Mouse (Mus musculus) lung, embryonic 15.5 days (tissue): ENCODE measurements around the gene Nup35. TPM values are rescaled to one million over a fixed set of nuclear protein-coding genes. Genes with fewer than 3 reads are reported as not detected.
A peak's percentile ranks its signal among the peaks of the same experiment; 100 is the strongest.

Source experiments
- ATAC-seq: fragments of 200-750 bp; cut with Nextera tagmentation; 2 replicates; pipeline ENCODE4 v1.8.0; 2017; ENCODE audit warnings: moderate number of reproducible peaks, borderline replicate concordance; ENCODE audit not compliant: low FRiP score, low TSS enrichment; ENCODE audit errors: extremely low read depth
- H3K27ac ChIP-seq: fragments of 300-500 bp; sonication (generic); 2 replicates; pipeline ENCODE4 v1.5.1; 2015; ENCODE audit warnings: moderate library complexity, mild to moderate bottlenecking, inconsistent platforms
- H3K27me3 ChIP-seq: fragments of 300-500 bp; sonication (generic); 2 replicates; pipeline ENCODE4 v1.6.1; 2015; ENCODE audit warnings: inconsistent platforms
- H3K36me3 ChIP-seq: fragments of 300-500 bp; sonication (generic); 2 replicates; pipeline ENCODE4 v1.6.1; 2015; ENCODE audit warnings: inconsistent platforms
- H3K4me1 ChIP-seq: fragments of 300-500 bp; sonication (generic); 2 replicates; pipeline ENCODE4 v1.6.1; 2015; ENCODE audit warnings: inconsistent platforms
- H3K4me2 ChIP-seq: fragments of 300-500 bp; sonication (generic); 2 replicates; pipeline ENCODE4 v1.6.1; 2015; ENCODE audit warnings: inconsistent platforms, mild to moderate bottlenecking, moderate library complexity
- H3K4me3 ChIP-seq: fragments of 300-500 bp; sonication (generic); 2 replicates; pipeline ENCODE4 v1.5.1; 2015; ENCODE audit warnings: mild to moderate bottlenecking, inconsistent platforms
- H3K9ac ChIP-seq: fragments of 300-500 bp; sonication (generic); 2 replicates; pipeline ENCODE4 v1.6.1; 2015; ENCODE audit warnings: inconsistent platforms
- H3K9me3 ChIP-seq: fragments of 300-500 bp; sonication (generic); 2 replicates; pipeline ENCODE4 v1.6.1; 2016; ENCODE audit warnings: inconsistent platforms
- WGBS: fragments of 180-500 bp; shearing (Covaris S2); methylation state at CpG from one replicate; pipeline ENCODE4 v1.1.7; 2015; 5-methylcytosine and 5-hydroxymethylcytosine counted together
- polyA plus RNA-seq: library from polyadenylated mRNA; unstranded; fragments of >200 nt; fragmentation: Nextera tagmentation; extraction: Ambion mirVana; gene quantifications from 2 replicates; pipeline ENCODE4 v1.2.1, GENCODE M21; 2015

The Nup35 gene
- polyA plus RNA-seq, 1 experiment from 2014 or later = 57.2 TPM

- ATAC-seq = no peak
- no peaks in the 10 kb centered on the region for H3K4me1 ChIP-seq
- H3K27ac ChIP-seq = no peak overlapping the region
- H3K4me2 ChIP-seq = no peak overlapping the region
- H3K36me3 ChIP-seq = no peaks in the 10 kb centered on the region
- no peaks in the 10 kb centered on the region for H3K9me3 ChIP-seq
- no peak overlapping the region for H3K9ac ChIP-seq
- no peaks in the 10 kb centered on the region for H3K27me3 ChIP-seq
- no peak overlapping the region for H3K4me3 ChIP-seq
Measured at GRCm38 (mm10) chr2:80600611-80601010, 16.4 kb upstream of the Nup35 start.

GRCm38 (mm10) chr2:80602756-80603155 is 14.3 kb upstream of the Nup35 start:
- no peak overlapping the region for H3K4me2 ChIP-seq
- no peak for ATAC-seq
- no peak overlapping the region for H3K4me3 ChIP-seq
- no peaks in the 10 kb centered on the region for H3K4me1 ChIP-seq
- no peaks in the 10 kb centered on the region for H3K36me3 ChIP-seq
- no peak overlapping the region for H3K27ac ChIP-seq
- H3K9ac ChIP-seq = no peak overlapping the region
- 90% methylated on average over 13 of the region's 13 CpGs for WGBS
- no peaks in the 10 kb centered on the region for H3K9me3 ChIP-seq
- no peaks in the 10 kb centered on the region for H3K27me3 ChIP-seq

- no peak for ATAC-seq
- Histone ChIP-seq H3K27ac (no peak overlapping the region), H3K4me3 (no peak overlapping the region), H3K4me2 (no peak overlapping the region), H3K9ac (no peak overlapping the region), H3K4me1 (no peaks in the 10 kb centered on the region), H3K27me3 (no peaks in the 10 kb centered on the region), H3K36me3 (no peaks in the 10 kb centered on the region), H3K9me3 (no peaks in the 10 kb centered on the region)
- WGBS = 92% methylated on average over 19 of the region's 19 CpGs
Measured at GRCm38 (mm10) chr2:80603771-80604426, 13.1 kb upstream of the Nup35 start.

GRCm38 (mm10) chr2:80612286-80612685 is 4.8 kb upstream of the Nup35 start:
- 34% methylated on average over 1 of the region's 1 CpGs for WGBS

GRCm38 (mm10) chr2:80612796-80613195 is 4.2 kb upstream of the Nup35 start:
- Histone ChIP-seq H3K27me3 (no peaks in the 10 kb centered on the region), H3K4me1 (peaks cover 1% of the 10 kb centered on the region), H3K4me2 (no peak overlapping the region), H3K9me3 (no peaks in the 10 kb centered on the region), H3K9ac (no peak overlapping the region), H3K36me3 (no peaks in the 10 kb centered on the region), H3K4me3 (no peak overlapping the region), H3K27ac (no peak overlapping the region)
- 41% methylated on average over 2 of the region's 2 CpGs for WGBS
- no peak for ATAC-seq

More at GRCm38 (mm10) chr2:80612286-80612685, 4.8 kb upstream of the Nup35 start:
- Histone ChIP-seq H3K27me3 (no peaks in the 10 kb centered on the region), H3K27ac (no peak overlapping the region), H3K4me1 (no peaks in the 10 kb centered on the region), H3K36me3 (no peaks in the 10 kb centered on the region), H3K4me2 (no peak overlapping the region), H3K9ac (no peak overlapping the region), H3K9me3 (no peaks in the 10 kb centered on the region), H3K4me3 (no peak overlapping the region)
- ATAC-seq = no peak

- no peak overlapping the region for H3K4me3 ChIP-seq
- WGBS = 81% methylated on average over 3 of the region's 3 CpGs
- no peak overlapping the region for H3K4me2 ChIP-seq
- no peaks in the 10 kb centered on the region for H3K27me3 ChIP-seq
- H3K27ac ChIP-seq = no peak overlapping the region
- H3K4me1 ChIP-seq = peaks cover 10% of the 10 kb centered on the region
- H3K9ac ChIP-seq = no peak overlapping the region
- H3K36me3 ChIP-seq = 0 out of 2 replicates have a peak, but pooled peaks cover 5% of the 10 kb centered on the region
- no peaks in the 10 kb centered on the region for H3K9me3 ChIP-seq
- no peak for ATAC-seq
Measured at GRCm38 (mm10) chr2:80618991-80619390, 2.0 kb downstream of the Nup35 start.

- H3K9ac ChIP-seq = no peak overlapping the region
- no peak for ATAC-seq
- no peaks in the 10 kb centered on the region for H3K27me3 ChIP-seq
- H3K4me2 ChIP-seq = no peak overlapping the region
- H3K4me3 ChIP-seq = no peak overlapping the region
- no peaks in the 10 kb centered on the region for H3K9me3 ChIP-seq
- WGBS = 76% methylated on average over 3 of the region's 3 CpGs
- peaks cover 10% of the 10 kb centered on the region for H3K4me1 ChIP-seq
- H3K36me3 ChIP-seq = peaks cover 15% of the 10 kb centered on the region; the same call in 1 of the 2 replicates
- H3K27ac ChIP-seq = no peak overlapping the region
Measured at GRCm38 (mm10) chr2:80621921-80622320, 4.9 kb downstream of the Nup35 start.

GRCm38 (mm10) chr2:80624523-80624922 is 7.5 kb downstream of the Nup35 start:
- ATAC-seq = no peak
- Histone ChIP-seq H3K4me2 (no peak overlapping the region), H3K27ac (no peak overlapping the region), H3K36me3 (peaks cover 15% of the 10 kb centered on the region; the same call in 1 of the 2 replicates), H3K4me3 (no peak overlapping the region), H3K9me3 (no peaks in the 10 kb centered on the region), H3K9ac (no peak overlapping the region), H3K4me1 (no peaks in the 10 kb centered on the region), H3K27me3 (no peaks in the 10 kb centered on the region)
- WGBS = 91% methylated on average over 4 of the region's 4 CpGs

- WGBS = 60% methylated on average over 13 of the region's 13 CpGs
- ATAC-seq = no peak
- Histone ChIP-seq H3K9me3 (no peaks in the 10 kb centered on the region), H3K36me3 (no peaks in the 10 kb centered on the region), H3K4me1 (no peaks in the 10 kb centered on the region), H3K4me3 (no peak overlapping the region), H3K9ac (no peak overlapping the region), H3K27ac (no peak overlapping the region), H3K27me3 (no peaks in the 10 kb centered on the region), H3K4me2 (no peak overlapping the region; the same call in 1 of the 2 replicates)
Measured at GRCm38 (mm10) chr2:80632336-80633026, 15.4 kb downstream of the Nup35 start.

GRCm38 (mm10) chr2:80638364-80639241 is 21.6 kb downstream of the Nup35 start:
- under 1% methylated on average over 45 of the region's 45 CpGs for WGBS
- ATAC-seq = peak; percentile 96
- Histone ChIP-seq H3K4me1 (peaks cover 6% of the 10 kb centered on the region; the same call in 1 of the 2 replicates), H3K36me3 (peaks cover 9% of the 10 kb centered on the region), H3K4me3 (peak overlapping the region; percentile 67), H3K4me2 (peak overlapping the region; percentile 57), H3K9me3 (no peaks in the 10 kb centered on the region), H3K9ac (peak overlapping the region; percentile 70), H3K27me3 (no peaks in the 10 kb centered on the region), H3K27ac (peak overlapping the region; percentile 68)

GRCm38 (mm10) chr2:80639398-80639797 is 22.4 kb downstream of the Nup35 start:
- H3K9ac ChIP-seq = peak overlapping the region; percentile 70
- H3K4me2 ChIP-seq = peak overlapping the region; percentile 57
- H3K4me3 ChIP-seq = peak overlapping the region; percentile 67
- H3K36me3 ChIP-seq = peaks cover 17% of the 10 kb centered on the region
- peaks cover 6% of the 10 kb centered on the region; the same call in 1 of the 2 replicates for H3K4me1 ChIP-seq
- no peak overlapping the region for H3K27ac ChIP-seq
- 11% methylated on average over 8 of the region's 8 CpGs for WGBS
- no peaks in the 10 kb centered on the region for H3K27me3 ChIP-seq
- no peak for ATAC-seq
- H3K9me3 ChIP-seq = no peaks in the 10 kb centered on the region
